Mouse (Mus musculus): ENCODE data around the gene Ppm1j. TPM values are rescaled to one million over a fixed set of nuclear protein-coding genes. Genes with fewer than 3 reads are reported as not detected.

Gene Ppm1j
- total RNA-seq, 2 experiments from 2014 or later = 28.6 to 35.3 TPM

DNA sequence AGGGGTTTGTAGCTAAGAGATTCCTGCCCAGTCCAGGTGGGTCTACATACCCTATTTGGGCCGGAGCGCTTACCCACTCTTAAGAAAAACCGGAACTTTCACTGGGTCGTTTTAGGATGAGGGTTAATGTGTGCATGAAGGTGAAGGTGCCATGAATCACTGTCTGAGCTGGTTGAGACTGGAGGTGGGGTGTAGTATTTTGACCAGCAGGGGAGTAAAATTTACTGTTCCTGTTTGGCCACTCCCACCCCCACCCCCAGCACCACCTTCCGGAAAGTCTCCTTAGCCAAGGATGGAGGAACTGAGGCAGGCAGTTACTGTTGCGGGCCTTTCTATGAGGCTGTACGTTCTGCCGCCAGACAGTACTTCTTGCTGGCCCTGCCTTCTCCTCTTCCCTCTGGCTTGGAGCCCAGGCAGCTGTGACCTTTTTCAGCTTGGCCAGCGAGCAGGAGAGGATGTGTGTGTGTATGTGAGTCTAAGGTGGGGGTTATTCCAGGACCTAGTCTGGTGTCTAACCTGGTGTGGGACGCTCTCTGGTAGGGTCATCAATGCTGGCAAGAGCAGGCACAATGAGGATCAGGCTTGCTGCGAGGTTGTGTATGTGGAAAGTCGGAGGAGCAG is 1.3 kb downstream of the Ppm1j start:
- peak; percentile 90 for DNase-seq (ENCODE audit: low spot score)

DNA sequence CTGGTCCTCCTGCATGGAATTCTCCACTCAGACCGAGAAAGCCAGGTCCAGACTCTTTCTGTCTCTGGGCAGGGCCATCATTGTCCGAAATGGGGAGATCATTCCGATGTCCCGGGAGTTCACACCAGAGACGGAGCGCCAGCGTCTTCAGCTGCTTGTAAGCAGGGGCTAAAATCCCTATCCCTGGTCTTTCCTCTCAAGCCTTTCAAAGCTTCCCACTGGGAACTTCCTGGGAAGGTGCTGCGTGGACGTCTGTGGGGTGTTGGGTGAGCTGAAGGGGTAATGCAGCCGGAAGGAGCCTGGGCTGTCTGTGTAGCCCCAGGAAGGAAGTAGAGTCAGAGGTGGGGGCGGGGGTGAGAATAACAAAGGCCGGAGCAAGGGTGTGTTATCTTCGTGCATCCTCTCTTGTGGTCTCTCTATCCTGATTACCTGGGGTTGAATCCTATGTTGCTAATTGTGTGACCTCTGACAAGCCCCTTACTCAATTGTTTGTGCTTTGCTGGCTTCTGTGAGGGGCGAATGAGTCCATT is 3.2 kb downstream of the Ppm1j start:
- DNase-seq (ENCODE audit: low spot score) = no peak

DNA sequence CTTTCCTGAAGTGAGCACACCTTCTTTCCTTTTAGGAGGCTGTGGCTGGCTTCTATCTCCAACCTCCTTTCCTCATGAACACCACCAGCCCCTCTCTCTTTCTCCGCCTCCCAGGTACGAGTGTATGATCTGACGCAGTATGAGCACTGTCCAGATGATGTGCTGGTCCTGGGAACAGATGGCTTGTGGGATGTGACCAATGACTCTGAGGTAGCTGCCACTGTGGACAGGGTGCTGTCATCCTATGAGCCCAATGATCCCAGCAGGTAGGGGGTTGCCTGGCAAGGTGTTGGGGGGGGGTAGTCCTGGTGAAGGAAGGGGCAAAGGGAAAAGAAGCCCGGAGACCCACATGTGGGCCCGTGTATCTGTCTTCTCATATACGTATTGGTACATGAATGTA is 4.4 kb downstream of the Ppm1j start:
- DNase-seq (ENCODE audit: low spot score) = no peak

DNA sequence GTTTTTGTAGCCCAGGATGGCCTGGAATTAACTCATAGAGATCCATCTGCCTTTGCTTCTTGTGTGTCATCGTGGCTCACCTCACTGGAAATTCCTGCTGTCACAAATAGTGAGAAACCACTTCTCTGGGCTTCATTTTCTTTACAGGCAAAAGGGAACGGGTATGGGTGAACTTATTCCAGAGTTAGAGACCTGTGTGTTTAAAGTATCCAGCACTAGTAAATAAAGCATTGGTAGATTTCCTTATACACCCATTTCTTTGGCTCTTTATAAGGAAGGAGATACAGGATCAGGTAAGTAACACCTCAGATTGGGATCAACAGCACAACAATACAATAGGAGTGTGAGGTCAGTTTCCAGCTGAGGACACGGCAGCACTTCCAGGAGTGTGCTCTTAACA is 7.2 kb downstream of the Ppm1j start, which contains the start of gene Rhoc:
Rhoc (plus strand) TSS at position 301 of the 400 bp plus-strand sequence.
- no peak for DNase-seq (ENCODE audit: low spot score)

DNA sequence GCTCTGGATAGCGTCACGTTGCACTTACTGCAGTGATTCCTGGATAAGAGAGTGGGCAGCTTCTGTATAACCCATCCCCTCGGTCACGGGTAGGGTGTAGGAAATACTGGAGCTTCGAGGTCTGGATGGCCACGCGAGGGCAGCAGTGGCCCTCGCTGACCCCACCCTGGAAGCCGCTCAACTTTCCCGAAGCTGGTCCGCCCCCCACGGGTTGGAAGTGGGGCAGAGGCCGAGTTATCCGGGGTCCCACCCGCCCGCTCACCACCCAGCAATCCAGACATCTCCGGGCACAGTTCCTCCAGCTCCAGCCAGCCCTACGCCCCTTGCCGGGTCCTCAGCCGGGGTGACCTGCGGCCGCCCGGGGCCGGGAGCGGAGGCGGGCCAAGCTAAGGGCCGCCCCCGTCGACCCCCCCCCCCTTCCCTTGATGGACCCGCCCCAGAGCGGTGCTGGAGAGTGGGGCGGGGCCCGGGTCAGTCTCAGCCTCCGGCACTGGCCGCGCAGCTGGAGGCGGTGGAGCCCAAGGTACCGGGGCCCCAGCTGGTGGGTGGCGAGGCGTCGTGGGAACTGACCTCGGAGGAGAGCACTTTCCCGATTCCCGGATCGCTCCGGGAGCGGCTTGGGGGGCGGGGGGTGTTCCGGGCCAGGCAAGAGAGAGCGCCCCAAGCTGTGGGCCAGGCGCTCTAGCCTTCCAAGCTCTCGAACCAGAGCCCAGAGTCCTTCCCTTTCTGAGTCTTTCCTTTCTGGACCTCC is 7.9 kb downstream of the Ppm1j start:
- peak; percentile 86 for DNase-seq (ENCODE audit: low spot score)

DNA sequence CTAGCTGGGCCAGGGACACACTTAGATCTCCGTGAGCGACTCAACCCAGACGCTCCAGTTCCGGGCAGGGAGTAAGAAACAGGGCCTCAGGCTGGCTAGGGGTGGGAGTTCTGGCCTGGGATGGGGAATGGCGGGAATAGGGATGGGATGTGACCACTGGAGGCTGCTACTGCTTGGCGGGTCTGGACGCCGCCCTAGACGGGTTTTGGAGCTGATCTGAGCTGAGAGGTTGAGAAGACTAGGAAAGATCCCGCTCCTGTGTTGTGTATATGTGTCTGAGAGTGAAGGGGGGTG is 8.4 kb downstream of the Ppm1j start:
- DNase-seq (ENCODE audit: low spot score) = no peak

DNA sequence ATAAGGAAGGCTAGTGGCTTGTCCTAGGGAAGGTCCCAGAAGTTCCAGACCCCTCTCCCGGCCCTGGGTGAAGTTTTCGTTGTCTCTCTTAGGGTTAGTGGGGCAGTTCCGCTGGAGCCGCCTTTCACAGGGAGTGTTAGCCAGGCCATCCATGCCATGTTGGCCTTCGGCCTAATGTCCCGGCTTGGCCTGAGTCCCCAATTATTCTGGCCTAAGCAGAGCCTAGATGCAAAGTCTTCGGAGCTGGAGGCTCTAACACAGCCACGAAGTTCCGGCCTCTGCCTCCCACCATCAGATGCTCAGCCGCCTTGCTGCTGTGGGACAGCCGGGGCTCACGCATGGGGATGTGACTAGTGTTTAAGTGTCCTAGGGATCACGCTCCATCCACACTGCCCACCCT is 9.0 kb downstream of the Ppm1j start:
- peak; percentile 66 for DNase-seq (ENCODE audit: low spot score)

DNA sequence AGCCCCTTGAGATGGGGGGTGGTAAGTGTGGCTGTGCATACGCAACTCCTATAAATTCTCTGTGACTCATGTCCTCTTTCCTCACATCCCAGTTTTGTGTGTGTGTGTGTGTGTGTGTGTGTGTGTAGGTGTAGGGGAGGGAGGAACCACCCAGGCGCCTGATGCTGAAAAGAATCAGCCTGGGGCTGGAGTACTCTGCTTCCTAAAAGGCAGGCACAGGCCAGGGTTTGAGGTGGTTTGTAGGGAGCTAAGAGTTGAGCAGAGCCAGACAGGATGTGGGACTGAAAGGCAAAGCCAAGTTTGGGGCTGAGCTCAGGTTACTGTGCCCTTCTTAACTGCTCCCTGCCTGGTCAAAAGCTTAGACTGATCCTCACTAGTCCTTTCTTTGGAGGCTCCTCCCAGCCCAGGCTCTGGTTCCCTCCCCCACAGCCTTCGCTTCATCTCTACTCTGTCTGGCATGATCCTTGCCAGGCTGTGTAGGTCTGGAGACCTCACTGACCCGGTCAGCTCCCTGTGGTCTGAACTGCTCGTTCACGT is 9.6 kb downstream of the Ppm1j start:
- no peak for DNase-seq (ENCODE audit: low spot score)

DNA sequence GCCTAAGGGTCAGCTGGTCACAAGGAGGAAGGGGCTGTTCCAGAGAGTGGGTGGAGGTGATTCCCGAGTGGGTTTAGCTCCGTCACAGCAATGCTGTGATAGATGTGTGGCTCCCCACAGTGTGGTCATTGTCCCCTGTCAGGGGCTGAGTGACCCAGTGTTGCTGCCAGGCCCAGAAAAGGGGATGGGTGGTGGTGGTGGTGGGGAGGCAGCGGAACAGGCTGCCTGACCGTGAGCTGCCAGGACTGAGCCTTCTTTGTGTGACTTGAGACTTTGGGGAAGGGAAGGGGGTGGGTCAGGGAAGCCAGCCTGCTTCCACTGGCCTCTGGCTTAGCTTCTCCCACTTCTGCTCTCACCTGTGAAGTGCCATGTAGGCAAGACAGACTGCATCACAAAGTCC is 10.2 kb downstream of the Ppm1j start:
- no peak for DNase-seq (ENCODE audit: low spot score)

DNA sequence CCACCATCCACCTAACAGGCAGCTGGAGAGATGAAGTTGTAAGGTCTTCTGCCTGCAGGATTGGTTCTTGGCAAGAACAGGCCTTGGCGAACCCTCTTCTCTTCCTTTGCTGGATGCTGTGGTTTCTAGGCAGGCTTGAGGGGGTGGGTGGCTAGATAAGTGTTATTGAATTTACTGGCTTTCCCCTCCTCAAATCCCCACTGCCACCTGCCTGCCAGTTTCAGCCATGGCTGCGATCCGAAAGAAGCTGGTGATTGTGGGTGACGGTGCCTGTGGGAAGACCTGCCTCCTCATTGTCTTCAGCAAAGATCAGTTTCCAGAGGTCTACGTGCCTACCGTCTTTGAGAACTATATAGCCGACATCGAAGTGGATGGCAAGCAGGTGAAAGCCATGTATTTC is 10.8 kb downstream of the Ppm1j start:
- no peak for DNase-seq (ENCODE audit: low spot score)

DNA sequence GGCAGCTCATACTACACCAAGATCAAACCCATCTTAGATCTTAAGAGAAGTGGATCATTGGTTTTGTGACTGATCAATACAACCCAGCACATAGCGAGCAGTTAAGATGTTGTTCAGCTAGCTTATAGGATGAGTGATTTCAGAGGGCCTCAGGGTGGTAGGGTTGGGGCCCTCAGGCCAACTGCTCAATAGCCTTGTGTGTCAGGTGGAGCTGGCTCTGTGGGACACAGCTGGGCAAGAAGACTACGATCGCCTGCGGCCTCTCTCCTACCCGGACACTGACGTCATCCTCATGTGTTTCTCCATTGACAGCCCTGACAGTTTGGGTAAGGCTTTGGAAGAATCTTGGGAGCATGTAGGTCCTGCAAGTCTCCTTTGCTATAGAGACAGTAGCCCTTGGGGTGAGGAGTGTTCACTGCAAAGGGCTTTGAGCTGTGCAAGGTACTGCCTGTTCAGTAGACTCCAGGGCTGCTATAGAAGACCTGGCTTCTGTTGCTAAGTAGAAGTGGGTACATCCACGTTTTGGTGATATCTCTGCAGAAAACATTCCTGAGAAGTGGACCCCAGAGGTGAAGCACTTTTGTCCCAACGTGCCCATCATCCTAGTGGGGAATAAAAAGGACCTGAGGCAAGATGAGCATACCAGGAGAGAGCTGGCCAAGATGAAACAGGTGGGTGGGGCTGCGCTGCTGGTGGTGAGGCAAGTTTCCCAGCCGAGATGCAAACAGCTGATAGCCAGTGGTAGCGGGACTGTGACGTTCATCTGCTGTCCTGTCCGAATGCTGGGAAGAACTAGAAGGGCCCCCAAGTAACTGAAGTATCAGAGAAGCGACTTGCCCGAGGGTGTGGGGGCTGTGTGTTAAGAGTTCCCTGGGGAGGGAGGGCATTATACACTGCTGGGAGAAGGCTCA is 11.8 kb downstream of the Ppm1j start:
- no peak for DNase-seq (ENCODE audit: low spot score)

DNA sequence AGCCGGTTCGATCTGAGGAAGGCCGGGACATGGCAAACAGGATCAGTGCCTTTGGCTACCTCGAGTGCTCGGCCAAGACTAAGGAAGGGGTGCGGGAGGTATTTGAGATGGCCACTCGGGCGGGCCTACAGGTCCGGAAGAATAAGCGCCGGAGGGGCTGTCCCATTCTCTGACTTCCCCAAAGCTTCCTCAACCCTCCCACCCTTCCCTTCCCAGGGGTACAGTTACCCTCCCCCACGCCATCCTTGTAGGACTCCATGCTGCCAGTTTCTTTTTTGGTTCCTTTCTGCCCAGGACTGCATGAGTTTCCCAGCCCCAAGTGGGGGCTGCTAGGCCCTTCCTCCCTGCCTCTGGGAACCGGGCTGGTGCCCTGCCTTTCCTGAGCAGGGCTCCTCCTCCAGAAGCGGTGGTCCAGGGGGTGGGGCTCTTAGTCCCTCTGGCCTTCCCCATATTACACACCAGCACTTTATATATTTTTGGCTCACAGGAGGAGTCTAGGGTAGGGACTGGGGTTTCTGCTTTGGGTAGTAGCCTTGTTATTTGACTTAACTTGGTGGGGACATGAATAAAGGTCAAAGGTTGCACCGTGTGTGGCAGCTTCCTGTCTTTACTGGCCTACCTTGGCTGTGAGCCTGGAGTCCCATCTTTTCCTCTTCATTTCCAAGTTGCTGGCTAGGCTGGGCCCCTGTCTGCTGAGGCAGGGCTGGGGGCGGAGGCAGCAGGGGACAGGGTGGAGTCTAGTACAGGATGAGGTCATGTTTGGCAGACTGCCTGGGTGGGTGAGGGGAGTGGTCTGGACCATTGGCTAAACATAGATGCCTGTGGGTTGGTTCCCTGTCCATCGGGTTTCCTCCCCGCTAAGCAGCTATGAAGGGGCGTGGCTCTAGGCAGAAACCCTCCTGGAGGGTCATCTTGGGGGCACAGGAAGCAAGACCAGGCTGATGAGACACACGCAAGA is 13.3 kb downstream of the Ppm1j start:
- DNase-seq (ENCODE audit: low spot score) = peak; percentile 89

DNA sequence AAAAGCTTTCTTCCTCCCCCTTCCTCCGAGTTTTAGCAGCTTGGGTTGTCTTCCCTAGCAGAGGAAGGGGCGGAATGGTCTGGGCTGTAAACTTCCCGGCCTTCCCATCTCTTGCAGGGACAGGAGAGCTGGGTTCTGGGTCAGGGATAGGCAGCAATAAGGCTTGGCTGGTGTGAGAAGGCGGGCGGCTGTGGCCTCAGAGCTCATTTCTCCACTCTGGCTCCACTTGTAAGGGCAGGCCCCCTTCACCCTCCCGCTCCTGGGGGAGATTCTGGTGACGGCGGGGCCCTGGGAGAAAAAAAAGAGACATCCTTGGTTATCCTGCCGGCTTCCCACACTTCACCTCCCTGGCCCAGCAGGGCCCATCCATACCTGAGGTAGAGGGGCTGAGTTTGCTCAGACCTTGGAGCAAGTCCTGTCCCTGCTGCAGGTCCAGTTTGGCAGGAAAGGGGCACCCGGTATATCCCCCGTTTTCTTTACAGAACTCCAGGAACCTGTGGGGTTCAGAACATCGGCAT is 14.2 kb downstream of the Ppm1j start:
- no peak for DNase-seq (ENCODE audit: low spot score)

DNA sequence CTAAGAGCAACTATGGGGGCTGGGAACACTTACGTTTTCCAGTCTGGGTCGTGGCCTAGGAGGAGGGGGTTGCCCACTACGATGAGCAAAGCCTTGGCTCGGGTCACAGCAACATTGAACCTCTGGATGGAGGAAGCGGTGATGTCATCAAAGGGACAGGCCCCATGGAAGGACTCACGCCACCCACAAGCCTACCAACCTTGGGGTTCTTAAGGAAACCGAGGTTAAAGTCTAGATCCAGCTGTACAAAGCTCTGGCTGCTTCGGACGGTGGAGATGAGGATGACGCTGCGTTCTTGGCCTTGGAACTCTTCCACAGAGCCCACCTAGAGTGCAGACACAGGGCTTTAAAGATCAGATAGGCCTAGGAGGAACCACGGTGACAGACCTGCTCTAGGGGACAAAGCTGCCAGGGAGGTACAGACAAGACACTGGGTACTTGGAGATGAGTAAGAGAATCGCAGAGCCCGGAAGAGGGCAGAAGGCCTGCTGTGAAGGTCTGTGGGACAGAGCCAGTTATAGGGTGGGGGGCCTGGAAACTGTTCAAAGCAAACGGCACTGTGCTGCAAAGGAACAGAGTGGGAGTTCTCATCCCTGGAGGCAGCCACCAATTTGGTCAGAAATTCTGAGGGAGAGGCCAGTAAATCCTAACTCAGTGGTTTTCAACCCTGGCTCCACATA is 14.9 kb downstream of the Ppm1j start:
- no peak for DNase-seq (ENCODE audit: low spot score)

DNA sequence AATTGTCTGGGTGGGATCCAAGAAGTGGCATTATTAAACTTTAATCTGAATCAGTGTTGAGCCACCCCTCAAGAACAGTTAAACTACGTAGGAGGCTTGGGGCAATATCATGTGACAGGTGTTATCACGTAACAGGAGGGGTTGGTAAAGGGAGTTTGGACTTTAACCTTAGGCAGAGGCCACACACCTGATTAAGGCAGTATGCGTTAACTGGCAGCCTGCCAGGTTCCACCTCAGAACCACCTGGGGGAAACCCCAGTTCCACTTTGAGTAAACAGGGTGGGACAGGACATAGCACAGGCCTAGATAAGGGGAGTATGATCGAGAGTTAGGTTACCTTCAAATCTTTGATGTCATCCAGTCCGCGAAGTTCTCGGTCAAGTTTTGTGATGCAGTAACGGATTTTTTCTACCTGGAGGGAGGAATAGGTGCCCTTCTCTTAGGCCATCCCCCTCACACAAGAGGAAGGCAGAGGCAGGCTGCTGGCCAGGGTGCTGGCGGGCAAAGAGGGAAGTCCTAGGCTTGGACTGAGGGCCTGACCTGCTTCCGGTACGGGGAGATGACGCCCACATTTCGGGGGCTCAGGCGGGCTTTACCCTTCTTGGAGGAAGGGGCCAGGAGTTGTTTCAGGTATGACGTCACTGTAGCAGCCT is 15.7 kb downstream of the Ppm1j start:
- DNase-seq (ENCODE audit: low spot score) = no peak

DNA sequence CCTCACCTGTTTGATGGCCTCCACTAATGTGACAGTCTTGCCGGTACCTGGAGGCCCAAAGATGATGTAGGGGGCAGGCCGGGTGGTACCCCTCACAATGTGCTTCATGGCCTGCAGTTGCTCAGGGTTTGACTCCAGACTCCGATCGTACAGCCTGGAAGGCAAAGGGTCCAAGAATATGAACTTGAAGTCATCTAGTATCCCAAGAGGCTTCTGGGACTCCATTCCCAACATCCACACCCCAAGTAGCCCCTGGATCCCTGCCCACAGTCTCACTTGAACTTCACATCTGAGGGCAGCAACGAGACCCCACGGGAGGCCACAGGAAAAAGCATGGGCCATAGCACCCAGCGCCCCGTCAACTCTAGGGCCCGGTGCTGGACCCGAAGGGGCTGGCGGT is 19.8 kb downstream of the Ppm1j start:
- DNase-seq (ENCODE audit: low spot score) = no peak

DNA sequence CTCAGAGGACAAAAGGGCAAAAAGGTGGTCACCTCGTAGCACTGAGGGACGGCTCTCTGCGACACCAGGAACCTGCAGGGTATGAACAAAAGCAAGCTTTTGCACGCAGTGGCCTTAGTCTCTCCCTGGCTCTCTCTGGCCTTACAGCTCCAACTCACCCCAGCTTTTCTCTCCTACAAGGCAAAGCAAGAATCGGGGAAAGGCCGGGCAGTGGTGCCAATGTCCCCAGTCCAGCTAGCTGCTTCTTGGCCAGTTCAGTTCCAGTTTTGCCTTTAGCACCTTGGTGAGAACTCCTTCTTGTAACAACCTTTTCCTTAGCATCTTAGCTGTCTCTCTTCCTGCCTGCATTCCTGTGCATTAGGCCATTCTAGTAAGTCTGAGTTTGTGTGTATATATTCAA is 20.6 kb downstream of the Ppm1j start:
- DNase-seq (ENCODE audit: low spot score) = no peak

DNA sequence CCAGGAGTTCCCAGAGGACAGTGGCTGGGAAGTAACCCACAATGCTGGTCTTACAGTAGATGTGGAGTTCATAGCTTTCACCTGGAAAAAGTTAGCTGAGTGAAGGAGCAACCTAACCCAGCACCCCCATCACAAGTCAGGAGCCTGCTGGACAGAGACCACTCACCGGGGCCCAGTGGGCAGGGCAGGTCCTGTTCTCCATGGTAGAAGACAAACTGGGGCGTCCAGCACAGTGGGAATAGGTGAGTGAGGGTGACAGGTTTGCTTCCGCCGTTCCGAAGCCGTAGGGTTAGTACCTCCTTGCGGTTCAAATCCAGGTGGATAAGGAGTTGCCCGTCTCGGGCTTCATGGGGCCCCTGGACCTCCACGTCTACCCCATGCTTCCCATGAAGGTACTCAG is 23.5 kb downstream of the Ppm1j start:
- no peak for DNase-seq (ENCODE audit: low spot score)

DNA sequence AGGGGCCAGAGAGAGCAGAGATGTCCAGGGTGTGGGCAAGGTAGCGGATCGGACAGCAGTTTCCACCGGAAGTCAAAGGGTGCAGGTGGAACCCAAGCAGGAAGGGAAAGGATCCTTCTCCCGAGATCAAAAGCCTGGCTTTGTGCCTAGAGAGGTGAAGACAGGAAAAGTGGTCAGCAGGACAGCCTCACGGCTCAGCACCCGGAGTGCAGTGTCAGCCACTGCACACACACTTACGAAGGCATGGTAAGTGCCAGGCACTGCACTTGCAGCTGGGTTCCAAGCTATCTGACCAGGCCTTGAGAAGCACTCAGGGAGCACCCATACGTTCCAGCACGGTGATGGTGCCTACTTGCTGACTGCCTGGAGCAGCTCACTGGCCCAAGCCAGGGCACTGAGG is 24.7 kb downstream of the Ppm1j start:
- DNase-seq (ENCODE audit: low spot score) = no peak
